Mouse (Mus musculus) neutrophil, adult 5-6 weeks (primary cell): ENCODE data around the gene Gm11020. TPM values are rescaled to one million over a fixed set of nuclear protein-coding genes. Genes with fewer than 3 reads are reported as not detected.
A peak's percentile ranks its signal among the peaks of the same experiment; 100 is the strongest.

Experiments
- ATAC-seq: fragments of 151-379, 151-347 bp; 2 replicates; pipeline ENCODE4 v1.8.0; 2017; ENCODE audit warnings: mild to moderate bottlenecking, moderate TSS enrichment; ENCODE audit not compliant: insufficient number of reproducible peaks, poor library complexity, low FRiP score, severe bottlenecking; ENCODE audit errors: extremely low read depth
- total RNA-seq: library from RNA; stranded (forward); fragments of 200-1000 nt; gene quantifications from 2 replicates; pipeline ENCODE4 v1.2.3, GENCODE M21; 2017

The Gm11020 gene
- total RNA-seq, 1 experiment from 2014 or later = not detected

- peak; percentile 60 for ATAC-seq
These were observed 19.1 kb downstream of the Gm11020 start for GRCm38 (mm10) chr8:104340233-104341105.

DNA sequence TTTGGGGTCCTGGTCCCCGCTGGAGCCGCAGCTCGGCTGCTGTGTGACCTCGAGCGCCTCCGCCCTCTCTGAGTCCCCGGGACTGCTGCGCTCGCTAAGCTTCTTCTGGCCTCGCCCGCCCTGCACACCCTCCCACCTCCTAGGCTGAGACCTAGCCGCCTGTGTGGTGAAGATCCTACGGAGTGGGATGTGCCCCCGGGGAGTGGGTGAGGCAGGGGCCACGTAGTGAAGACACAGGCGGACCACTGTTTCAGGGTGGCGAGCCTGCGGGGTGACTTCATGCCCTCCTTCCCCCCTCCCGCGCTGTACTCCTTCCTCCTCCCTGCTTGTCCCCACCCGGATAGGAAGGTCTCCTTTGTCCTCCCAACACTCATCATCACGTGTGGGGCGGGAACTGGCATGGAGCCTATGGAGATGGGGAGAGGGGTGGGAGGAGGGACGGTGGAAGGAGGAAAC lies 19.8 kb downstream of the Gm11020 start:
- no peak for ATAC-seq

- ATAC-seq = no peak
These were observed 20.3 kb downstream of the Gm11020 start for GRCm38 (mm10) chr8:104341678-104342077.

DNA sequence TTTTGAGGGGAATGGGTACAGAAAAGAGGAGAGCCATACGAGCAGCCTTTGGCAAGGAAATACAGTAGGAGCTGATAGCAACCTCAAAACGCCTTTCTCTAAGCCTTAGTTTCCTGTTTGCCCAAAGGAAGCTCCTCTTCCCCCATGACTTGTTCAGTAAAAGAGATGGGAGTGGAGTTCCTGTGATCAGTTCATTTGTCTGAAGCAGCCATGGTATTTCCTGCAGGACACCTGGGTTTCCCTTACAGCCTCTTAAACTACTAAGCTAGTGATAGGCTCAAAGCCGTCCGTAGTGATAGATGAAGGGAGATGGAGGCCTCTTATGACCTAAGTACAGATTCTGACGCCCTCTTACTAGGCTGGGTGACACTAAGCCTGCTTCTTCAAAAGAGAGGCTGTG lies 21.1 kb downstream of the Gm11020 start:
- no peak for ATAC-seq

DNA sequence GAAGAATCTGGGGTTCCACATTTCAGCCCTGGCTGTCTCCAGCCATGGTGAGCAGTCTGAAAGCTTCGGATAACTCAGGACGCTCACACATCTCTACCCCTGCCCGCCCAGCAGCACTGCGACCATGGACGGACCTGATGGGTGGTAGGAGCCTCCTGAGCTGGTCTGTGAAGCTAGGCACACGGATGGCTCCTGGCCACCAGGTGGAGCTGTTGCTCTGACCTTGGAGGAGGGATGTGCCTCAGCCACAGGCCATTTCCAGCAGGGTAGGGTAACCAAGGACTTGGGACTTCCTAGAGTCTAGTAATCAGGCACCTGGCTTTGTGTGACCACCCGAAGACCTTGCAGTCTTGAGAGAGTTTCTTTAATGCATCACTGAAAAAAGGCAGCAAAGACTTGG lies 22.6 kb downstream of the Gm11020 start:
- ATAC-seq = peak; percentile 64

- no peak for ATAC-seq
These were observed 23.3 kb downstream of the Gm11020 start for GRCm38 (mm10) chr8:104344622-104345021.

GRCm38 (mm10) chr8:104346706-104347105 lies 25.3 kb downstream of the Gm11020 start:
- ATAC-seq = no peak

GRCm38 (mm10) chr8:104348971-104349370 lies 27.6 kb downstream of the Gm11020 start:
- no peak for ATAC-seq

DNA sequence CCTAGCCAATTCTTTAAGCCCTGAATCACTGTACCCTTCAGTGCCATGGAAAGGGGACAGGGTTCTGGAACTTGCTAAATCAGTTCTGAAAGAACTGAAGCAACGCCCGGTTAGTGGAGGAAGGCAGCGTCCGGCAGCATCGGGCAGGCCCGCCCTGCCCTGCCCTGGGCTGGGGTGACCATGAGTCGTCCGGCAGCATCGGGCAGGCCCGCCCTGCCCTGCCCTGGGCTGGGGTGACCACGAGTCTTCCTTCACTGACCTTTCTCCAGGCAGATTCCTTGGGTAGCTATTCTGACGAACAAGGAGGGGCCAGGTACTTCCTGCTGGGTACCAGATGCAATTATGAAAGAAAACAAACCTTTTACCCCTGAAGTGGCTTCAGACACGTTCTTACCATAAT lies 28.7 kb downstream of the Gm11020 start:
- no peak for ATAC-seq

GRCm38 (mm10) chr8:104353186-104353585 lies 31.8 kb downstream of the Gm11020 start:
- no peak for ATAC-seq

- no peak for ATAC-seq
These were observed 33.1 kb downstream of the Gm11020 start for GRCm38 (mm10) chr8:104354504-104354903.

DNA sequence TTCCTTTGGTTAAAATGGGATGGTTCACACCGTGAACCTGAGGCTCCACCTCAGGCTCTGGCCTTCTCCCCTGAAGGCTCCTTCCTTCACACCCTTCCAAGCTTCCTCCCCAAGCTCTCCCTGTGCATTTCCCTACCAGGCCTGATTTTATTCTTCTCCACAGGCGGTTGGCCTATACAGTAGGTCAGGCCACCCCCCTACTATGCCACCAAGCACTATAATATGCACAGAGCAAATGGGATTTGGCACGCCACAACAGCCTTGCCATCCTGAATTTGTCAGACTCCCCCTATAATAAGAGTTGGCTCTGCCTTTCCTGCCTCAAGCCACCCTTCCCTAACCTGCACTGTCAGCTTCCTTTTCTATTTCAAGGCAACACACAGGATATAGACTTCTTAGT lies 37.3 kb downstream of the Gm11020 start:
- no peak for ATAC-seq

- ATAC-seq = no peak
These were observed 38.5 kb downstream of the Gm11020 start for GRCm38 (mm10) chr8:104359778-104360456.

GRCm38 (mm10) chr8:104365695-104366094 lies 44.3 kb downstream of the Gm11020 start:
- ATAC-seq = no peak

- ATAC-seq = no peak
These were observed 46.0 kb downstream of the Gm11020 start for GRCm38 (mm10) chr8:104367398-104367797.

- ATAC-seq = no peak
These were observed 48.2 kb downstream of the Gm11020 start for GRCm38 (mm10) chr8:104369591-104369990.

DNA sequence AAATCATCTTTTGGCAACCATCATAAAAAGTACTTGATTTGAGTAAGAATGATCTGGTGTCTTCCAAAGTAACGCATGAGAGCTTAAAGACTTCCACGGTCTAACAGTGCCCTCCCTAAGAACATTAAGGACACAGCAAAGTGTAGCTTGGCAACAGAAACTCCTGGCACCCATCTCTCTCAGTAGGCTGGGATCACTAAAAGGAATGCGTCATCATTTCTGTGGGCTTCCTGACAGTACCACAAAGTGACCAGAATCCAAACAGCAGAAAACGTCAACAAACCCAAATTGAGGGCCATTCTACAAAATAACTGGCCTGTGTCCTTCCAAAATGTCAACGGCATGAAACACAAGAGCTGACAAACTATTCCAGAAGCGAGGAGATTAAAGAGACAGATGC lies 48.7 kb downstream of the Gm11020 start:
- ATAC-seq = no peak

DNA sequence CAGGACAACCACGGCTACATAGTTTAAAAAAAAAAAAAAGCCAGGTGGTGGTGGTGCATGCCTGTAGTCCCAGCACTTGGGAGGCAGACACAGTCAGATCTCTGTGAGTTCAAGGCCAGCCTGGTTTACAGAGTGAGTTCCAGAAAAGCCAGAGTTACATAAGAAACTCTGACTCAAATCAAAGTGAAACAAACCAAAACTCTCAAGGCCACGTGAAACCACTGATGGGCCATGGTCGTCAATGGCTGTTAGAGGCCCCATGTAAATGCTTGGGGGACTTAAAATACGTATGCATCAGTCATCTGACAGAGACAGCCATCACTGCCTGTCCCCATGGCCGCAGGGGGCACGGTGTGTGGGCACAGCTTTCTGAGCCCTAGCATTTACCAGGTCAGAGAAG lies 49.8 kb downstream of the Gm11020 start:
- ATAC-seq = no peak
